Mouse (Mus musculus) gonadal fat pad, adult 2 months (tissue): ENCODE measurements around the gene Hvcn1. TPM values are rescaled to one million over a fixed set of nuclear protein-coding genes. Genes with fewer than 3 reads are reported as not detected.
"Not testable (repeated sequence)": the region's sequence is repeated elsewhere in the genome, so short reads cannot be mapped to it uniquely, and the experiment has no call there.

ENCODE experiments used
- DNase-seq: peaks from one replicate; pipeline ENCODE4 v3.0.0-alpha.2; 2012; ENCODE audit warnings: low read depth
- polyA plus RNA-seq: library from polyadenylated mRNA; depleted of rRNA; stranded (reverse); fragments of >200 nt; gene quantifications from 2 replicates; pipeline ENCODE4 v1.2.3, GENCODE M21; 2012

The Hvcn1 gene
- polyA plus RNA-seq, 1 experiment = 38.3 TPM

DNA sequence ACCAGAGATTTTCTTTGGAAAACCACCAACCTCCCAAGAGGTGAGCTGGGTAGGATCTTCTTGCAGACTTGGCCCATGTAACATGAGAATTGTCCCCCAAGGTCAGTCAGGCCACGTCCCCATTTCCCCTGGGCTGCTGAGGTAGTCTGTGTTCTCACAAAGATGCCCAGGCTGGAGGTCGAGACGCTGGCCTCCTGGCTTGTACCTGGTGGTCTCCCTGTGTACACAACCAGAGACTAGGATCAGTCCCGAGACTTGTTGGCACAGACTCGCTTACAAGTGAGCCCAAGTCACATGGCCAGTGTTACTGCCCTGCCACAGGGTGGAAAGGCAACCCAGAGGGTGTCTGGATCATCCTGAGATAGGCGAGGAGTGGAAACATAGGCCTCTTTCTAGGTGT is 4.7 kb upstream of the Hvcn1 start:
- DNase-seq = no peak

DNA sequence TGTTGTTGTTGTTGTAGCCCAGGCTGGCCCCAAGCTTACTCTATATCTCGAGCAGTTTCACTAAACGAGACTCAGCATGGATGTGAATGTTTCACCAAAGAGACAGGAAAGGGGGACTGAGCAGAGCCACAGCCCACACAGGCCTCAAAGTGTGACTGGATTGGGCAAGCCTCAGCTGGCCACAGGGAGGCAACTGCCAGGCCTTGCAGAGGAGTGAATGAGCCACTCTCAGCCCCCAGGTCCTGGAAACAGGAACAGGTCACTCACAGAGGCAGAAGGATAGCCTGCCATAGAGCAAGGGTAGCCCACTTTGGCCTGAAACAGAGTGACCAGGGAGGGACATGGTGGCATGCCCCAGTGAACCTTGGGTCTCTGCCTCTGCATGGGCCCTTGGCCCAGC is 2.4 kb upstream of the Hvcn1 start:
- DNase-seq = no peak

DNA sequence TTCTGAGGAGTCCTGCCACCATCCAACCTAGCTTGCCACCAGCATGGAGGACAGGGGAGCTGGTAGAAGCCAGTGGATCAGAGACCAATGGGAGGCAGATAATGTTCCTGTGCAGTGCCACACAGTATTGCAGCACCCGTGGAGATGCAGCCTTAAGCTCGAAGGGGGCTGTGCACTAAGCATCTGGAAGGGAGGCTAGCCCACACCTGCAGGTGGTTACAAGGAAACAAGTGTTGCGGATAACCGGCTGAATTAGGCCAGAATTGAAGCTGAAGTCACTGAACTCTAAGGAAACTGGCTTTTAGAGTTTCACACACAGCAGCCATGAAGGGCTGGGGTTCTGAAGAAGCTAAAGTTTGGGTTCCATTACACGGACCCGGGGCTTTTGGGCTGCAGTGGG is 2.3 kb downstream of the Hvcn1 start:
- DNase-seq = no peak

DNA sequence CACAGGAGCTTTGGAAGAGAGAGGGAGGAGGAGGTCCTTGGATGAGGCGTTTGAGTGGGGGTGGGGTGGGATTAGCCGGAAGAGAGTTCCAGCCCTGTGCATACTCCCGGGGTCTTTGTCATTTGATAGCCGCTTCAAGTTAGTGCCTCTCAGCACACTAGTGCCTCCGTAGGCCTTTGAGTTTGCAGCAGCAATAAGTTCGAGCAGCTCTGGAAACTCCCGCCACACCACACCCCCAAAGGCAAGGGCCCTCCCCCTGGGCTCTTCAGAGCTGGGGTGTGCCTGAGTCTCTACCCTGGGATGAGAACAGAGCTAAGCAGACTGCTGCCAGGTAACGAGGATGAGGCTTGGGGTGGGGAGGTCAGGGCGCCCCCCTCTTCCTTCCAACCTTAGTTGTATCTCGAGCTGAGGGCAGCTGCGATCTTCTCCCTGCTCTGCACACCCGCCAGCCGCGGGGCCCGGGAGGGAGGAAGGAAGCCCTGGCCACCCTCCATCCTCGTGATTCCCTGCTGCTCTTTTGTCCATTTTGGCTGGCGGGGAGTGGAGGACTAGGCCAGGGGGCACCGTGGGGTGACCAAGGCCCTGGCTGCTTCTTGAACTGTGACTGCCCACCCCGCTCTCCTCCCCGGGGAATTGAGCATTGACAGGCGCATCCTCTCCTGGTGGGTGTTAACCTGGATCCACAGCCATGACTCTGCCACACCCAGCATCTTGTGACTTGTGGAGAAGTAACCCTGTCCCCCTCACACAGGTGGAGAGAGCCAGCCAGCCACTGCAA is 3.2 kb downstream of the Hvcn1 start:
- no peak for DNase-seq

DNA sequence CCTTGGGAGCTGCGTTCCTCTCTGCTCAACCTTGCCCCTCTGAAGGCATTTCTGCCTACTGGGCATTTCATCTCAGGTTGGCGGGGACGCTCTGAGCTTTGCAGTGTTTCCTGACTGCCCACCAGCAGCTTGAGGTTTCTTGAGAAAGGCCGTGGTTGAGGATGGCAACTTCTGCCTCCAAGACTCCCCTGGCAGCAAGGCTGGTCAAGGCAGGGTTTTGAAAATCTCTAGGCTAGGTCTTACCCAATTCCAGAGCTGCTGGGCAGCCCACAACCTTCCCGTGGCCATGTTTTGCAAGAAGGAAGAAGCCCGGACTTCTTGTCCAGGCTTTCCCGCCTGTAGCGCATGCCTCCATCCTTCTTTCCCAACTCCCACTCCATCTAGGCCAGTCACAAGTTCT is 4.3 kb downstream of the Hvcn1 start:
- no peak for DNase-seq

DNA sequence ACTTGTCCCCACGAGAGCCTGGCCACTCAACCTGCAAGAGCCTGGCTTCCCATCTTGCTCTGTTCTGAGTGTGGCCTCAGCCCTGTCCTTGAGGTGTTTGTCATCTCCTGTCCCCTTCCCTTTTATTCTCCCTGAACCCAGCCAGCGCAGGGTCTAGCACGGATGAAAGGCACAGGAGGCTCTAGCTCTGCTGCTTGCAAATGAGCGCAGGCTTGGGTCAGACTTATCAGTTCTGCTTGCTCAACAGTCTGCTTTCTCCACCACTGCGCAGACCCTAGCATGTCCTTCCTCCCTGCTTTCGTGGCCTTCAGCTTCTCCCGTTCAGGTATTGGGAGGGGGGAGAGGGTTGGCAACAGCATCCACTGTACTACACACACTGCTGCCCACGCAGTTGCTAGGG is 5.5 kb downstream of the Hvcn1 start:
- DNase-seq = no peak

DNA sequence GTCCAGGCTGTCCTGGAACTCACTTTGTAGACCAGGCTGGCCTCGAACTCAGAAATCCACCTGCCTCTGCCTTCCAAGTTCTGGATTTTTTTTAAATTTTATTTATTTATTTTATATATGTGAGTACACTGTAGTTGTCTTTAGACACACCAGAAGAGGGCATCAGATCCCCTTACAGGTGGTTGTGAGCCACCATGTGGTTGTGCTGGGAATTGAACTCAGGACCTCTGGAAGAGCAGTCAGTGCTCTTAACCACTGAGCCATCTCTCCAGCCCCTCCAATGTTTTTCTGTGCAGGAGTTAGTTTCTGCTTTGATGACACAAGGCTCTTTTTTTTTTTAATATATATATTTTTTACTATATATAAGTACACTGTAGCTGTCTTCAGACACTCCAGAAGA is 6.2 kb downstream of the Hvcn1 start:
- not testable (repeated sequence) for DNase-seq

DNA sequence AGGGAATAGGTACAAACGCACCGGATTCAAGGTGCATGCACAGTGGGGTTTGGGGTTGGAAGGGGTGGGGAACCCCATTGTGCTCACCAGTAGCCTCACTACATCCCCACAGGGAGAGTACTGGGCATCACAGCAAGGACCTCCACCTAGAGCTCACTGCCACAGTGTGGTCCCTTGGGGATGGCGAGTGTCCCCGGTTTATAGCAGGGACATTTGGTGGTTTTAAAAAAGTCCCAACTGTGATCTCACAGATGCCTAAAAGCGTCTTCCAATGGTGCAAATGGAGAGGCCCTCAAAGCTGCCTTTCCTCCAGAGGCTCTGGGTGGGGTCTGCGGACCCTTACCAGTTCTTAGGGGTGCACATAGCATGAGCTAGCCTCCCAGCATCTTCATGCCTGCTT is 7.3 kb downstream of the Hvcn1 start:
- no peak for DNase-seq

DNA sequence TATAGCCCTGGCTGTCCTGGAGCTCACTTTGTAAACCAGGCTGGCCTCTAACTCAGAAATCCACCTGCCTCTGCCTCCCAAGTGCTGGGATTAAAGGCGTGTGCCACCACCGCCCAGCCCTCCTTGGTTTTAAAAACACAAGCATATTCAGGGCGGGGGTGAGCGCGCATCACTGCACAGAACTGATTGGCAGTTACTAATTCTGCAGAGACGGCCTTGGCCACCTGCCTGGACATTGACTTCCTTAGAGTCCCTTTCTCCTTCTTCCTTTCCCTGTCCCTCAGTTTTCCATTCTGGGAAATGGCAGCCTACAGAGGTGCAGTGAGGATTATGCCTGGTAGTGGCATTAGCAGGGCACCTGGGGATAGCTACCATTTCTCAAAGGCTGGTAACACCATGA is 11.0 kb downstream of the Hvcn1 start:
- no peak for DNase-seq

DNA sequence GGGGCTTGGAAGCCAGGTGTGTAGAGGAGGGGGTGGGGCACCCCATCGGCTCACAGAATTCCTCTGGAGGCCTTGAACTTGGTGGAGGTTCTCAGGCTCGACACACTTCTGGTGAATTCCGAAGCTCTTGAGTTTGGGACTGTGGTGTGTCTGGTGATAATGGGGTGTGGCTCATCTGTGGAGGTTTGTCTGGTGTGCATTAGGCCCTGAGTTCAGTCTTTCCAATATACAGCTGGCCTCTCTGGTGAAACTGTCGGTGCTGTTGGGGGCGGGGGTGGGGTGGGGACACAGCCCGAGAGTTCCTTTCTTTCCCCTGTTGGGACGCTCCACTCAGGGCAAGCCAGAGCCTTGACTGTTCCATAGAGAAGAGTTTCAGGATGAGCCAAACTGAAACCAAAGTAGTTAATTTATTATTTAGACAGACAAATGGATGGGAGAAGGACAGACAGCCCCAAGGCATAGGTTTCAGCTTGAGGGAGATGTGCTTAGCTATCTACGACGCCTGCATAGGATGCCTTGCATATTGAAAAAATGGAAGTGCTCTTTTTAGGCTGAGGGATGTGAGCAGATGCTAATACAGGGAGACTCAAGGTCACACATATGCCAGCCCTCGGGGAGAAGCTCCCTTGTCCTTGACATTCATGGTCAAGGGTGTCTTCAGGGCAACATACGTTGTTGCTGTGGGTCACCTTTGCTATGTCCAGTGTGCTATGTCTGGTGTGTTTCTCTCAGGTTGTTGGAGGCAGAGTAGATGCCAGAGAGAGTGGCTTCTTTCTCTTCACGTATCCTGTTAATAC is 11.7 kb downstream of the Hvcn1 start:
- no peak for DNase-seq

DNA sequence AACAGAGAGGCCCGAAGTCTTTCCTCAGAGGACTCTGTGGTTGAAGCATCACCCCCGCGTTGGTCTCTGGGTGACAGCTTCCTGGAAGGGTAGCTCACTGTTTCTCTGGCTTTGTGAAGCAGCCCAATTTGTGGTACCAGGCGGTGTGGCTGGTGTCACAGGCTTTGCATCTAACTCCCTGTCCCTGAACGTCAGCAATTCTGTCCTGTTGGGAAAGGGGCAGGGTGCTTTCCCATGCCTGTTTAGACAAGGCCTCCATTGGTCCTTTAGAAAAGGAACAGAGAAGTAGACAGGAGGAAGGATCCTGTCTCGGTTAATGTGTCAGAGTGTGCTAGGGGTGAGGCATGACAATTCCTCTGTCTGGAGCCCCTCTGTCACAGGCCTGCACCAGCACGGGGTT is 12.3 kb downstream of the Hvcn1 start:
- DNase-seq = no peak

DNA sequence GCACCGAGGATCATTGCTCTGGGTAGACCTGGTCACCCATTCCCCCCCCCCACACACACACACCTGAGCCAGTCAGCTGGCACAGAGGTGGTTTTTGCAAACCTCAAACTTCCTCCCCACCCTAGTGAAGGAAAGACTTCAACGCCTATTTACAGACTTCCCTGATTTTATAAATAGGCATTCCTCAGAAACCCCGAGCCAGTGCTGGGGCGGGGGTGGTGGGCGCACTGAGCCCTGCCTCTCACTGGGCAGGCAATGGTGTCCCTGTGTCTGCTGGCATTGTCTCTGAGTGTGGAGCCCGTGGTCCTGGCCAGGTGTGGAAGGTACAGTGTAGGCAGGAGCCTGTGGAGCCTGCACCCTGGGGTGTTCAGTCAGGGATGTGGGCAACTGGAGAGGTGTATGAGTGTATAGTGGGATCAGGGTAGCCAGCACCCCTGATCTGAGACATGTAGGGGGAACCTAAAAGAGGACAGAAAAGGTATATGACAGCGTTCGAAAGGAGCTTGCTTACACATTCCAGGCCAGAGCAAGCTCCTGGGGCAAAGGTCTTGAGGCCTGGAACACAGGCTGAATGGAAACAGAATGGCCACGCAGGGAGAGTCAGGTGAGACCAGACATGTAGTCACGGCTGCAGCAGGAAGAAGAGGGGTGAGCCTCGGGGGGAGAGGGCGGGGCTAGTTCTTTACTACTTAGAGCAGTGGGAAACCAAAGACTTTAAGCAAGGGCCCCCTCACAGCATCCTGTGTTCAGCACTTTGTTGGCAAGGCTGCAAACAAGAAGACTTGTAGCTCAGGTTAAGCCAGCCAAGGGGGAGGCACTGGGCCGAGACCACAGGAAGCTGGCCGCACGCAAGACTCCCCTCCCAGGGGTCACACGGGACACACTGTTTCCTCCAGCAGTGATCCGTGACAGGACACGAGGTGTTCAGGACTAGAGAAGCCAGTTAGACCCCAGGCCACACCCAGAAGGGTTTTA is 13.3 kb downstream of the Hvcn1 start:
- DNase-seq = no peak

DNA sequence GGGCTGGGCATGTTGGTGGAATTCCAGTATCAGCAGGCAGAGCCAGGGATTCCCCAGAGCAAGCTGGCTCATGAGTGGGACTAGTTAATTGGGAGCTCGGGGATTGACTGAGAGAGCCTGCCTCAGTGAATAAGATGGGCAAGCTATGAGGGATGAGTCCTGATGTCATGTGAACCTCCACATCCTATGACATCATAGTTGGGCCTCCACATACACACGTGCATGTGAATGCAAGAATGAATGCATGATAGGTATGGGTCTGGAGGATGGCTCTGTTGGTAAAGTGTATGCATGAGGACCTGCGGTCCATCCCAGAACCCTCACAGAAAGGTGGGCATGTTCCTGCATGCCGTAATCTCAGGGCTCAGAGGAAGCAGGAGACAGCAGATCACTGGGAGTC is 14.5 kb downstream of the Hvcn1 start:
- DNase-seq = no peak

DNA sequence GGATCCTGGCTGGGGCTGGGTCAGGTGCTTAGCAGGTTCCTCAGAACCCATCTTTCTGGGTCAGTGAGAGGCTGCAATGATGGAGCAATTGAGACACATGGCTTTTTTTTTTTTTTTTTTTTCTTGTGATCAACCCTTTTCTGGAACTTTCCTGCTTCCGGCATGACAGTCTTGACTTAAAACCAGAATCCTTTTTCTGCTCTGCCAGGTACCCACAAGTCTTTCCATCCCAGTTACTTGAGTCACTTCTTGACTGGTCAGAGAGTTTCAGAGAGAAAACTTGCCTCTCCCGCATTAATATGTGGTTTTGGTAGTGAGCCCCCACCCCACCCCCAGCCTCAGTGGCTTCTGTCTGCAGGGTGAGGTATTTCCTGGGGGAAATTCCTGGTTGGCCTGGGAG is 17.7 kb downstream of the Hvcn1 start:
- no peak for DNase-seq

DNA sequence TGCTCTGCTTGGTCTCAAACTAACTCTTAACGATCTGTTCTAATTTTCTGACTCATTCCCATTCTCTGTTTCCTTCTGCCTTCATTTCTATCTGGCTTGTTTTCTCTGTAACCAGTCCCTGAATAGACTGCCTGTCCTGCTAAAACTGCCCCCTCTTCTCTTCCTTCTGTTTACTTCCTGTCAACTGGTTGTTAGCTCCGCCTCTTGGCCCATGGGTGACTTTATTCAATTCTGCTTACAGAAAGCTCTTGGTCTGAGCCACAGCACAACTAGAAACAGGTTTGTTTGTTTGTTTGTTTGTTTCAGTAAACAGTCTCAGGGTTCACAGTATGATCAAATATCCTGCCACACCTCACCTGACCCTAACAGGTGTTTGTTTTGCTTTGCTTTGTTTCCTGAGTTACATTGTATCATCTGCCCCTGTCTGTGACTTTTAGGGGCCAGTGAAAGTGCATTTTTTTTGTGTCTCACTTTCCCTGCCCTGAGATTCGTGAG is 21.7 kb downstream of the Hvcn1 start:
- DNase-seq = no peak

DNA sequence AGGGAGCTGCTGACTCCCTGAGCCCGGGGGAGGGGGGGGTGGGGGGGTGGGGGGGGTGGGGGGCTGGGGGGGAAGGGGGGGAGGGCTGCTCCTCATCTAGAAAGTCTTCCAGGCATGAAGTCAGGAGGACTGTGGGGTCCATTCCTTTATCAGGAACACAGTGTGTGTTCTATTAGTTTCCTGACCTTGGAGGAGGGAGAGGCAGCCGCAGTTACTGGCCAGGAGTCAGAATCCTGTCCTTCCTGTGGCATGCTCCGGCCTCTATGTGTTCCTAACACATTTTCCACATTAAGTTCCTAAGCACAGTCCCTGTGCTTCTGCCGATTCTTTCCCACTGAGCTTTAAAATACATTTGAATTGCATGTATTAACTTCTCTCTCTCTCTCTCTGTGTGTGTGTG is 22.2 kb downstream of the Hvcn1 start:
- no peak for DNase-seq

DNA sequence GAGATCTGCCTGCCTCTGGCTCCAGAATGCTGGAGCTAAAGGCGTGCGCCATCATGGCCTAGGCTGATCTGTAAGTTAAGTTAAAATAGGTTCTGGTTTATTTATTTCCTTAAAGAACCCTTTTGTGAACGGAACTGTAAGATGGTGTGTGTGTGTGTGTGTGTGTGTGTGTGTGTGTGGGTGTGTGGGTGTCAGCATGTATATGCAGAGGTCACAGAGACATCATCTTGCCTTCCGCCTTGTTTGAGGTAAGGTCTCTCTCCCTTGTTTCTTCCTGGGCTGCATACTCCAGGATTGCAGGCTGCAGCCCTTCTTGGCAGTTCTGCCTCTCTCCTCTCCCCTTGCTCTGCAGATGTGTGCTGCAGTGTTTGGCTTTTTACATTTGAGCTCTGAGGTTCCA is 24.2 kb downstream of the Hvcn1 start:
- DNase-seq = no peak

DNA sequence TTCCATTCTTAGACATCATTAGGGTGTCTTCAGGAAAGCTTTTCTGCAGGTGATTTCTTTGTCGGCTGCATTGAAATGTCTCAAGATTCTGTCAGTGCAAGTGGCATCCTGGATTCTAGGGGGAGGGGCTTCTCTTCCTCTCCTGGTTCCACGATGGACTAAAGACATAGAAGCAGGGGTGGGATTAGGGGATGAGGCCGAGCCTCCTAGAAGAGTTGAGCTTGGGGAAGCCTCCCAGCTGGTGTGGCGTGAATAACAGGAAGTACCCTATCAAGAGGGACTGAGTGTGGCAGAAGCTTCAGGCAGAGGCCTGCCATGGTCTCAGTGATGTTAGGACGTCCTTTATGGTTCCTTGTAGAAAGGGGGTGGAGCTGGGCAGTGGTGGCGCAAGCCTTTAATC is 24.8 kb downstream of the Hvcn1 start:
- no peak for DNase-seq

DNA sequence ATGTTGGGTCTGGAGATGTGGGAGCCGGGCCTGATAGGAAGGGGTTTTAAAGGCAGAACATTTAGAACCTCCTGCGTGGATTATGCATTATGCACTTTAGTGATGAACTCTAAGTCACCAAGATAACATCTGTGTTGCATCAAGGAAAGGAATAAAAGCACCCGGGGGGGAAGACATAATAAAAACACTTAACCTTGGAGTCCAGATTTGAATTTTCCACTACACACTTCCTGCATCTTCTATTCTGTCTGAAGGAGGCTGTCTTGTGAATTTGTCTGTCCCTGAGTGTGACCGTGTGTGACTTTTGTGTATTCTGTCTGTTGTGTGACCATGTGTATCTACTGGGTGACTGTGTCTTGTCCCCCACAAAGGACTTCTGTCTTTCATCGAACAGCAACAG is 25.4 kb downstream of the Hvcn1 start:
- no peak for DNase-seq

DNA sequence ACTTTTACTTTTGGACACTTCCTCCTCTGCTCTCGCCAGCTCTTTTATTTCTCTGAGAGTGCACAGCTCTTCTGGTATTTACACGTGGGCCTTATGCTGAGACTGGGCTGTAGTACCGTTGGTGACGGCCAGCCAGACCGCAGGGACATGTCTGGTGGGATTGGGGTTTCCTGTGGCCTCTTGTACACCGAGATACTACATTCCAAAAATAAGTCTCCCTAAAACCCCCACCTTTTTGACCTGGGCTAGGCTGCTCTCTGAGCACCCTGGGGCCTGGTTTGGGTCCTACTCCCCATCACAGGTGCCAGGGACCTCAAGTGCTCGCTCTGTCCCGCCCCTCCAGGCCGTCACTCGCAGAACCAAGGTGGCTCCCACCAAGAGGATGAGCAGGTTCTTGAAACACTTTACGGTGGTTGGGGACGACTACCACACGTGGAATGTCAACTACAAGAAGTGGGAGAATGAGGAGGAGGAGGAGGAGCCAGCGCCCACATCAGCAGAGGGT is 26.5 kb downstream of the Hvcn1 start:
- DNase-seq = no peak

DNA sequence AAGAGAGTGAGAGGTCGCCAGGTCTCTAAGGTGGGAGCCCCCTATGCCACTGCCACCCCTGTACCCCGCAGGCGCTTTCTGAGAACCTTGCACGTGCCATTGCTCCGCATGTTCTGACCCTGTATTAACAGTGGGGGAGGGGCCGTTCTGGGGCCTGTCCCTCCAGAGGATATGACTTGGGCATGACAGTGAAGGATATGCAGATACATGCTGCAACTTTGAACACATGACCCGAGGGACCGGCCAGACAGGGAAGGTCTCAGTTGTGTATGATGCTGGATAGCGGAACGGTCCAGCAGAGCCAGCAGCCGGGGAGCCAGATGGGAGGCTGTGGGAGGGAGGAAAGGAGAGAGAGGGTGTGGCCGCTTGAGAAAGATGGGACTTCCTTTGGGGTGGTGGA is 27.1 kb downstream of the Hvcn1 start:
- no peak for DNase-seq
